Mouse (Mus musculus): ENCODE data around the gene Cnksr3. TPM values are rescaled to one million over a fixed set of nuclear protein-coding genes. Genes with fewer than 3 reads are reported as not detected.

Gene Cnksr3
- total RNA-seq, 4 experiments from 2014 or later = 3.4 to 5.4 (median 4.4) TPM

DNA sequence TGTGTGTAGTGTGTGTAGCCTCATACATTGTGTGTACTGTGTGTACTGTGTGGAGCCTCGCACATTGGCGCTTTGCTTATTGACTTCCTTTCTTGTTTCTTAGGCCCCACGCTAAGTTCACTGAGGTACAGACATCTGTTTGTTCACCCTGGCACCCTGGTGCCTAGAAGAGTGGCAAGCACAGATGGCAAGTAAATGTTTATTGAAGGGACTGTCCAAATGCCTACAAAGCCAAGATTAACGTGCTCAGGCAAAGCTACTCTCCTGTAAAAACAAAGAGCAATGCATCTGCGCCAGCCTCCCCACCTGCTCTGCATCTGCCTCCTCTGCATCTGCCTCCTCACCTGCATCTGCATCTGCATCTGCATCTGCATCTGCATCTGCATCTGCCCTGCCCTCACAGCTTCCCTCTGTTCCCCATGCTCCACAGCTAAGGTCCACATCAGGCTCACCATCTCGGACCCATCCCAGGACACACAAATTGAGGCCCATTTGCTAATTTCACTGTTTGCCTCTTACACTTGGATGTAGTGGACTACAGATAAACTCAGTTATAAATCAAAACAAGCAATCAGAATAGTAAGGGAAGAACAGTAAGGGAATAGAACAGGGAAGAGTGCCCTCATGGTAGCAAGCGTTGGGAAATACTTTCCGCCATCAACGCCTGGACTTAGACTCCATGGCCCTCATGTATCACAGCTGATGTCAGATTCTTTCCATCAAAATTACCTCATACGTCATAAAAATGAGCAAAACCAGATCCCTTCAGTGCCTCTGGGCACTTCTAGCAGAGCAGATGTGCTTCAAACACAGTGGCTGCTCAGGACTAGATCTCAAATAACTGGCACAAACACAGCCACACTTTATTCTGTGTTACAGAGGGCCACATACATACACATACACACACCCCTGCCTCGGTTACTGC is 62.1 kb downstream of the Cnksr3 start:
- DNase-seq (ENCODE audit: low spot score in 2 of 2) = no peak

DNA sequence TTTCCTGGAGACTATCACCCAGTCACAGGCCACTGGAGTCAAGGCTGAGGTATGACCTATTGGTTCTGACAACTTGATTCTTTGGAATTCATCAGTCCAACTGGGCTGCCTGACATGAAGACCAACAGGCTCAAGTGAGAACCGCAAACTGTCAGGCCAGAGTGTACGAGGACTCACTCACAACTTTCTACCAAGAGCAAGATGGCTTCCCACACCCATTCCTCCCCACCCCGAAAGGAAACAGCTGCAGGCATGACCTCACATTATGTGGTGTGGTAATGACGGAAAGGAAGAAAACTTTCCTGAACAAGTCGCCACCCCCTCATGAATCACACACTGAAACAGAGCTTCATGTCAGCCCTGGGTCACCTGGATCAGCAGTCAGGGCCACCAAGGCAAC is 66.4 kb downstream of the Cnksr3 start:
- DNase-seq (ENCODE audit: low spot score in 2 of 2) = no peak

DNA sequence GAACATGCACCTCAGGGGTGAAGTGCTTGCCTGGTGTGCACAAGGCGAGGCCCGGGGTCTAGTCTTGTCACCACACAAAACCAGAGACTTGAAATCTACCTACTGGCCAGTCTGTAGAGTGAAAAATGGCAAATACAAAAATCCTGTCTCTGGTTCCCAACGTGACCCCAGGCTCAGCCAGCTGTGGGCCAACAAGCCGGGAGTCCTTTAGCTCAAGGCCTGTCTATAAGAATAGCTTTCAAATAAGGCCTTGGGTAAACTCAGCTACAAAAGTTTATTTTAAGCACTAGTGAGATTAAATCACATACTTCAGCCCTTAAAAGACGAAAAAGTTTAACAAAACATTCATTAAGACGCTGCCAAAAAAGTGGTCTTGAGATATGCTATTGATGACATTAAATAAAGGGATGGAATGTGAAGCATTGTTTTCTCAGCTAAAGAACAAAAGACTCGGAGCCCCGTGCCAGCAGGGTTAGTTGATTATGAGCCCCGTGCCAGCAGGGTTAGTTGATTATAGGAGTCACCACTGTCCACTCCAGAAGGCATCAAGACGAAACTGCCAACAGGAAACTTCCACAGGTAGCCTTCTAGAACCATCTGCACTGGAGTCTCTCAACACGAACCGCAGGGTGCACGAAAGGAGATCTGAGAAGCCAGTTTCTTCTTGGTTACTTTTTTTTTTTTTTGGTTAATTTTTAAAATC is 67.8 kb downstream of the Cnksr3 start:
- DNase-seq (ENCODE audit: low spot score in 2 of 2) = no peak

DNA sequence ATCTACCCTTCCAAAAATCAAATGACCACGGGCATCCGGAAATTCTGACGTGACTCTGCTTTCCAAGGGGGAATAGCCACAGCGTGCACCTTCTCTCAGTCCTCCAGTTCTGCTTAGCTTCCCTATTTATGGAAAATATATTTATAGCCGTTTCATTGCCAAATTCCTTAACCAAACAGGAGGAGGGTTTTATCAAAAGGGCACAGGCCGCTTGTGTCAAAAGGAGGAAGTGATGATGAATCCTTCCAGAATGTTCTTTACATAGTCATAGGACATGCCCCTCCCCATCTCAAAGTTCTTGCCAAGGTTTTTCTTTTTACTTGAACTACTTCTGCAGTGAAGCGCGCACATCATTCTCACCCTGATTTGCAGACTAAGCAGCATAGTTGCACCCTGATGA is 69.8 kb downstream of the Cnksr3 start:
- no peak for DNase-seq (ENCODE audit: low spot score in 2 of 2)

DNA sequence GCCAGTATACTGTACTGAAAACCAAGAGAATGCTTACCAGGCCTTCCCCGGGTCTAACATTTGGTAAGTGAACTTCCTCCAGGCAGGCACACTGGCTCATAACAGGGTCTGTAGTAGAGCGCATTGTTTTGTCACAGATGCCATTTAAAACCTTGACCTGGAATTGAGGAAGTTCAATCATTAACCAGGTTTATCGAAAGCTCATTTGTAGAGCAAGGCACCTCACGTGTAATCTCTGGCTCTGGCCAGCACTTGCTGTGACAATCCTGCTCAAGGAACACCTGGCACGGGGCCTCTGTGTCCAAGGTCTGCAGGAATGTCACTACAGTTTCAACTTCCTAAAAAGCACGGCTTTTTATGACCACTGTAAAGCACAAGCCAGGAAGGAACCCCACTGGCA is 71.8 kb downstream of the Cnksr3 start:
- no peak for DNase-seq (ENCODE audit: low spot score in 2 of 2)

DNA sequence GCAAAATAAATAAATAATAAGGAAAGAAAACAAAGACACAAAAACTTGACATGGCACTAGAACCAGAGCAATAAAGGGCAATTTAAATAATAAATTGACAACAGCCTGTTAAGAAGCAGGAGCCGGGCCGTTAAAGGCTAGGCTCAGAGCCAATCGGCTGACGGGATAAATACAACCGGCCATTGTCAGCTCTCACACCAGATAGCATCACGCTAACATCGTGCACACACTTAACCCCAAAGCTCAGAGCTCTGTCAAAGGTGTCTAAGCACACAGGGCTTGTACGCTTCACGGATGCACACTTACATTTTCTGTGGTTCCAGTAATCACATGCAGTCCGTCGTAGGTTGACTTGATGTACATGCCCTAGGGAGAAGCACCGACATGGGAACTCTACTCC is 74.0 kb downstream of the Cnksr3 start:
- no peak for DNase-seq (ENCODE audit: low spot score in 2 of 2)

DNA sequence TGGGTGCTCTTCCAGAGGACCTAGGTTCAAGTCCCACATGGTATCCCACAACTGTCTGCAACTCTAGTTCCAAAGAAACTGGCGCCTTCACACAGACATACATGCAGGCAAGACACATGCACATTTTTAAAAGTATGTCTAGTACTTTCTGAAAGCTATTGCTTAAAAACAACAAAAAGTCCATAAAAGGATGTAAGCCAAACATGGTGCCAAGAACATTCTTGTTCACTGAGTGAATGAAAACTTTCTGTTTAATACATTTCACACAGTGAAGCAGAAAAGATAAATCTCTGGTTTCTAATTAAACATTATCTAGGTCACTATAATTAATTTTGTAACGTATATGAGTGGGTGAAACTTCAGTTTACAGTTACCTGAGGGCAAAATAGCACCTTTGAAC is 76.3 kb downstream of the Cnksr3 start:
- DNase-seq (ENCODE audit: low spot score in 2 of 2) = no peak

DNA sequence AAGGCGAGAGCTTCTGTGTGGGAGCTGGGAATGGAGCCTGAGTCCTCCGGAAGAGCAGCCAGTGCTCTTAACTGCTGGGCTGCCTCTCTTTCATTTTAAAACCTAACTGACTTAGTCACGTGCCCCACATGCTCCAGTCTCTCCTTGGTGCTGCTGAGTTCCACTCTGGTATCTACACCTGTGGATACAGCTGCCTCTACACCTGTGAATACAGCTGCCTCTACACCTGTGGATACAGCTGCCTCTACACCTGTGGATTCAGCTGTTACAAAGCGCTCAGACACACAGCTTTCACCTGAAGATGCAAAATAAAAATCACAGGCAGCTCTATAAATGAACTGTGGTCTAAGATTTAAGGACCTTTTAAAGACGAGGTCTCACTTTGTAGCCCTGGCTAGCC is 79.0 kb downstream of the Cnksr3 start:
- DNase-seq (ENCODE audit: low spot score in 2 of 2) = no peak

DNA sequence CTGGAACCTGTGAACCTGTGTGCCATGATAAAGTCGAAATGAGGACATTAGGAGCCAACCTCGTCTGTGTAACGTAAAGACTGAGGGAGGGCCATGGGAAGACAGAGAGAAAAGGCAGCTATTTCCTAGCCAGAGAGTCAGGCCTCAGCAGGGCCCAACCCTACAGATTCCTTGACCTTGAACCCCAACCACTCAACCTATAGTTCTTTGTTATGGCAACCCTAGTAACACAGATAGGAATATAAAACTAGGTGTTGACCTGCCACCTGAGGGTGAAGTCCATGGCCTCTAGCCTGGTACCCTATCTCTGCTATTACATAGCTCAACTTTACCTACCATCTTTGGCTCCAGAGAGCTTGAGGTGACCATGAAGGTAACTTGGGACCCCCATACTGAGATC is 80.6 kb downstream of the Cnksr3 start:
- no peak for DNase-seq (ENCODE audit: low spot score in 2 of 2)

DNA sequence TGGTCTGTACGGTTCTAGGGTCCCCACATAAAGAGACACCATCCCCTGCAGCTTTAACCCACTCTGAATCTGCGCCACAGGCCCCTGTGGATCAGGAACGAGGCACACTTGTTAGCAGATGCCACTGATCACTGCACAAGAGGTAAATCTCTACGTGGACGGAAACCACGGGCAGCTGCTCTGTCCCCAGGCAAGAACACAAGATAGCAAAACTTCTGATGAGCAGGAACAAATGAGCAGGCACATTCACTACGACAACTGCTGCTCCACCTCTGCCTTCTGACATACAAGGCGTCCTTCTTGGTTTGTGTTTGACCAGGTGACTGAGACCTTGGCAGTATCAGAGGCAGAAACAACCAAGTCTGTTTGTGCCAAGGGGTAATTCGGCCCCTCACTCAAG is 84.2 kb downstream of the Cnksr3 start:
- no peak for DNase-seq (ENCODE audit: low spot score in 2 of 2)

DNA sequence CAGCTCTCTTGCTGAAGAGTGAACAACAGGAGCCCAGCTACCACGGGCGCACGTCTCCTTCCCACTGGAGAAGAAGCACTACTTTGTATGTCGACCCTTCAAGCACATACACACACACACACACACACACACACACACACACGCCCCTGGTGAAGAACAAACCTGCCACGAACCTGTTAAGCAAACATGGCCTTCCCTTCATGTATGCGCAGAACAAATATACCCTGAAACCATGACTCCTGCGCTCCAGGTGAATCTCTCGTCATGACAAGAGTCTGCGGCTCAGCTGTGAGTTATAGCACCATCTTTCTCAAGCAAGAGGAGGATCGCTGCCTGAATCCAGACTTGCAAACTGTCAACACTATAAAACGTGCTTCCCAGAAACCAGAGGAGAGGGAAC is 85.2 kb downstream of the Cnksr3 start:
- DNase-seq (ENCODE audit: low spot score in 2 of 2) = no peak

DNA sequence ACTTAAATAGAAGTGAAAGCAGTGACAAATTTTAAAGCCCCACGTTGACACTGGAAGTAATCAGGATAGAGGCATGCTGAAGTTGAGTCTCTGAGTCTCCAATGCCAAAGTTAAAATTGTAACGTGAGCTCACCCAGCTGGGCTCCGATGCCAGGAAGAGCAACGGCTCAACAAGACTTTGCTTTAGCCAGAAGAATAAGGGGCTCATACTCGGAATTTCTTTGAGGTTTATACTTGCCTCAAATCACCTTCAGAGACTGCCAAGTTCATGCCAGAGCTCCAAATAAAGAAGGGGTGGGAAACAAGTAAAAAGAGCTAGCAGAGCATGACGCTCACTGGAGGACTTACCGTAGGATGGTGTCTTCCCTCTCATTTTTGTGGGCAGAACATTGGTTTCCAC is 85.8 kb downstream of the Cnksr3 start:
- no peak for DNase-seq (ENCODE audit: low spot score in 2 of 2)

DNA sequence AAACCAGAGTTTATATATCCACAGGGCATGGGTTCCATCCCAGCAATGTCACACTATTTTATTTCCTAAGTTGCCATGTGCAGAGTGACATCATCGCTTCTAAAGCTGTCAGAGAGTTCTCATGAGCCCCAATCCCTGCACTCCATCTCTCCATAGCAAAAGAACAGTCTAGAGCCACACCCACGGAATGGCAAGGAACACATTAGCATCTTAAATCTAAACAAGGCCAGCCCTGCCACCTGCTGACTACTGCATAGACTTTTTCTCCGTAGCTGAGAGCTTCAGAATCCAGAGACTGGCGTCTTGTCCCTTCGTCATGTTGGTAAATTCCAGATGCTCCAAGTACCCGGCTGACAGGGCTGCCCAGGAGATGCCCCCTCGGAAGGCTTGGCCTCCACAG is 87.0 kb downstream of the Cnksr3 start:
- peak; percentile 12 to 29 for DNase-seq (ENCODE audit: low spot score in 2 of 2)

DNA sequence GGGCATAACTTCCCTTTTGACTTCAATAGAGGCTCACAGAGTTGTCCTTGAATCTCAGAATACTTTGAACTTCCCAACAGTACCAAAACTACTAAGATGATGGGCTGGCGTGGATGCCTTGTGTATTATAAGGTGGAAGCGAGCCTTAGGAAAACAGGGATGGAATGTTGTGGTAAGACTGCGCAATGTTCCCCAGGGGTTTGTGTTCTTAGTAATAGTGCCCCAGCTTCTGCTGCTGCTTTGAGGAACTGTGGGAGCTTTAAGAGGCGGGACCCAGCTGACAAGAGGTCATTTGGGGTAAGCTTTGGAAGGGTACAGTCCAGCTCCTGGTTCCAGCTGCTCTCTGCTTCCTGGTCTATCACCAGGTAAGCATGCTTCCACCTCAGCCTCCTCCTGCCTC is 89.7 kb downstream of the Cnksr3 start:
- no peak for DNase-seq (ENCODE audit: low spot score in 2 of 2)

DNA sequence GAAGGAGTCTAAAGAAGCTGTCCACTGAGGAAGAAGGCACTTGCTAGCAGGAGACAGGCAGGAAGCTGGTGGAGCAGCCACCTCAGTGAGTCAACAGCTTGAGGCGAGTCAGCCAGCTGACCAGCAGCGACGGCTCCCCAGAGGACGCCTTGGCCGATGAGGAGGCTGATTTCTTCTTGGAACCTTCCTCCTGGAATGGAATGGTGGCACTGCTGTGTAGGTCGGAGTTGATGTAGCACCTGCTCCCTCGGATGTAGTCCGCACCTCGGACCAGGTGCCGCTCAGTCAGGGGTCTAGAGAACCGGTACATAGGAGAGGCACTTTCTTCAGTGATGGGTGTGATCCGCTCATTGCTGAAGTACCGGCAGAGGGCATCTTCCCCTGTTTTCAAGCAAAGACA is 91.8 kb downstream of the Cnksr3 start:
- DNase-seq (ENCODE audit: low spot score in 2 of 2) = no peak

DNA sequence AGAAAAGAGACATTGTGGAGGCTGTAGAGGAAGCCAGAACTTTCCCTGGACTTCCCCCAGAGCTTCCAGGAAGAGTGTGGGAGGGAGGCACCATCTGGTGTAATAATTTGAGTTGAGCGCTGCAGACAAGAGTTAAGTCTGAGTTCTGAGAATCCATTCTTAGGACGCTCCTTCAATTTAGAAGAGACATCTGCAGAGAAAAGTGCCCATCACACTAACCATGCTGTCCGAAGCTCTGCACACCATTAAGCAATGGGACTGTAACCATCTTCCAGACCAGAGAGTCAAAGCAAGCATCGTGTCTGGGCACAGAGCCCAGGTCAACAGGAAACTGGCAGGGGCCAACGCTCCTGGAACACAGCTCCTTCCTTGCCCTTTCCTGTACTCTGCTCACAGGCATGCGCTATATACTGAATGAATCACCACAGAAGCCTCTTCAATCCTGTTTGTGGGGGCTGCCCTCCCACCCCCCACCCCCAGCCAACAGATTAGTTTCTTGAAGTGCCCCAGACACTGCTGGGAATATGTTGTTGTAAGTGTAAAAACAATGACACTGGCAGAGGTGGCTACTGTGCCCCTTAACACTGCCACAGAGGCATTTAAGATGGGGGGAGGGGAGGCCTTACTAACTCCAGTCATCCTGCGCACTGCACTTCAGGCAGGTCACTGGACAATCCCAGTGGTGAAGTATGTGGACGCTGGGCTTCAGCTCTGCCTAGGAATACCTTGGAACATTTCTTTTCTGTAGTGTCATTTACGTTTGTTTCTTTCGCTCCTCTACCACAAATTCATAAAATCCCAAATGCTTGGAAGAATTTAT is 93.6 kb downstream of the Cnksr3 start:
- DNase-seq (ENCODE audit: low spot score in 2 of 2) = peak; percentile 13 to 42

DNA sequence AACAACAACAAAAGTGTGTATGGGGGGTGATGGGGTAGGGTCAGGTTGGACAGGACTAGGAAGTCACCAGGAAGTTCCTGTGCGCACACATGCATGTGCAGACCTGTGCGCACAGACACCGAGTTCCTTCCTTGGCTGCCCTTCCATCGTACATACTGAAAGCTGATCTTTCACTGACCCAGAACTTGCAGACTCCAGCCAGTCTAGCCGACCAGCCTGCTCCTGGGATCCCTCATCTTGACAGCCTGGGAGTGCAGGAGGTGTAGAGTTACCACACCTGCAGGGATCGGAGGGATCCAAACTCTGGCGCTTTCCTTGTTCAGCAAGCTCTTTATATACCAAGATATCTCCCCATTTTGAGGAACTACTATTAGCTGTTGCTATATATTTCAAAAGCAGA is 94.3 kb downstream of the Cnksr3 start:
- DNase-seq (ENCODE audit: low spot score in 2 of 2) = no peak

DNA sequence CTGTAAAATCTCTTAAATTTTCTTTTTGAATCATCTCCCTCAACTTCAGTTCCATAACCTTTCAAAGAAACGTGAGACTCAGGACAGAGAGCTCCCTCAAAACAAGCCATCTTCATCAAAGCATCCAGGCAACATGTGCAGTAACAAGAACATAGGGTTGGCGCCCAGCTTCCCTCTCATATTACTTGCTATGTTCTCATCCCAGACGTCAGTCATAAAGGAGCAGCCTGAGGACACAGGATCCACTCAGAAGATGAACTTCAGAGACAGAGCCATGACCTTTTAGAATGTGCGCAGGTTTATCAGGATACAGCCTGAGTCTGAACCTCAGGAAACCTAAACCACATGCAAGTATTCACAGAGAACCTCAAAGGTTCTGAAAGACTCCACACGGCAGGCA is 97.2 kb downstream of the Cnksr3 start:
- no peak for DNase-seq (ENCODE audit: low spot score in 2 of 2)

DNA sequence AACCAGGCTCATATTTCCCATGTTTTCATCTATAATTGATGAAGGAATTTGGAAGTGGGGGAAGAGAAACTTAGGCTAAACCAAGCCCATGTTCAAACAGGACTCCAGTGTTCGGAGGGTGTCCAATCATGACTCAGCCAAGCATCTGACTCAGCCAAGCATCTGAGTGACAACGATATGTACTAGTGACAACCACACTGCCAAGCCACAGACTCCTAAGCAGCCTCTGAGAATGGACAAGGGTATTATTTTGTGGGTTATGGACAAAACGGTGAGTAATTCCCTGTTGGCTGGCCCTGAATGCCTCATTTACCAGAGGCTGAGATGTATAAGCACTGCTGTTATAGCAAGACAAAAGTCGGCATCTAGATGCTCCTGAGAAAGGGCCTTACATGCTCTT is 98.3 kb downstream of the Cnksr3 start:
- DNase-seq (ENCODE audit: low spot score in 2 of 2) = no peak

DNA sequence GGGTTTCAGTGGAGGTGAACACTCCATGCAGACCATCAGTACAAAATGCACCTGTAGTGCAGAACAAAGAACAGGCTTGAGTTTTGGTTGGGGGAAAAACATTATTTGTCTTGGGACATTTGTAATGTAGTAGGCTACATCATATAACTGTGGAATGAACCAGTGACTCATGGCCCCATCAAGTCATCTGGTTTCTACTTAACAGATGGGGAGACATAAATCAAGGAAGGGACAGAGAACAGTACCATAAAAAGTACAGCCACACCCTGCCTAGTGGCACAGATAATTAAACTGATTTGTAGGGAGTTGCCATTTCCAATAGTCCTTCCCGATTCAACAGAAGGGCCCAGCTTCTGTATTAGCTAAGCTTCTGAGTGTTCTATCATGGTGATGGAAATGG is 98.9 kb downstream of the Cnksr3 start:
- no peak for DNase-seq (ENCODE audit: low spot score in 2 of 2)

DNA sequence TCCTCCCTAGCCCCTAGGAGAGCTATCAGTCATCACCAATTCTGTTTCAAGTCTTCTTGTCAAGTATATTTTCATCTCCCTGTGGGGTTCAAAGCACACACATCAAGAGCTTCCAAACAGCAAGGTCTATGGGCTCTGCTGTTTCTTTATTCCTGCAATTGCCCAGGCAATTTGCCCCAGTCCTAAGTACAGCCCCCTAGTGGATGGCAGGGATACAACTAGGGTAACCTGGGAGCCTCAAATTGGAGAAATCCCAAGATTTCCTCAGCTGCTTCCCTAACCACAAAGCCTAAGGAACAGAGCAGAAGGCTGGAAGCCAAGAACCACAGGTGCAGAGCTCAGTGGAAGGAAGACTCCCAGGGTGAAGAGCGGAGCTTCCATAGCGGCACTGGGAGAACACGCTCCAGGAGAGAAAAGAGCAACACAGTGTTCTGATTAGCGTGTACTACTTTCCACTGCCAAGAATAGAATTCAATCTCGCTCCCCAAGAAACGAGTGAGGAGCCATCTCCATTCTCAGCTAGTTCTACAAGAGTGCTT is 100.5 kb downstream of the Cnksr3 start:
- peak; percentile 16 to 17 for DNase-seq (ENCODE audit: low spot score in 2 of 2)

DNA sequence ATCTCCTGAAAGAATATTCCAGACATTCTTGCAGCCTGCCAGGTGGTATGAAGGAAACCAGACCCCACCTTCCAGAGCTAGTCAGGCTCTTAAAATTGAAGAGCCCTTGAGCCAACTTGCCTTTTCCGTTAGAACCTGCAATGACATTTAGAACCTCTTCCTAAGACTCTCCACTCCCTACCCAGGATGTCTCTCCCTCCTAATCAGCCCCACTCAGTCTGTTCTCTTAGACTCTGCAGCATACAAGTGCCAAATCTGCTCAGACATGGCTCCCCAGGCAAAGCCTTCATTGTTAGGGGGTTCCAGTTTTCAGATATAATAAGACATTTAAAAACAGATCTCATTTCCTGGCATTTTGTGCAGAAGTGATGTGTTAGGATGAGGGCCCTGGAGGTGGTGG is 108.2 kb downstream of the Cnksr3 start:
- DNase-seq (ENCODE audit: low spot score in 2 of 2) = no peak

Measured in layer of hippocampus, adult 8-10 months (tissue).